Mouse (Mus musculus) heart, embryonic 16.5 days (tissue): ENCODE results near the gene Nploc4. TPM values are rescaled to one million over a fixed set of nuclear protein-coding genes. Genes with fewer than 3 reads are reported as not detected.

Source experiments
- ATAC-seq: fragments of 200-750 bp; cut with Nextera tagmentation; replicated peaks from 2 replicates; pipeline ENCODE4 v1.8.0; 2017; ENCODE audit warnings: moderate number of reproducible peaks; ENCODE audit not compliant: insufficient read depth, low FRiP score; ENCODE audit errors: extremely low read depth
- H3K27ac ChIP-seq: fragments of 300-500 bp; sonication (generic); 2 replicates; pipeline ENCODE4 v1.5.1; 2014; ENCODE audit warnings: mild to moderate bottlenecking, low read length, control low read depth, moderate library complexity
- H3K27me3 ChIP-seq: fragments of 300-500 bp; sonication (generic); 2 replicates; pipeline ENCODE4 v1.6.1; 2014; ENCODE audit warnings: low read length, mixed read lengths; ENCODE audit not compliant: control insufficient read depth, insufficient read depth
- H3K36me3 ChIP-seq: fragments of 300-500 bp; sonication (generic); 2 replicates; pipeline ENCODE4 v1.6.1; 2014; ENCODE audit not compliant: control insufficient read depth, insufficient read depth
- H3K4me1 ChIP-seq: fragments of 300-500 bp; sonication (generic); 2 replicates; pipeline ENCODE4 v1.6.1; 2014; ENCODE audit warnings: low read length, mixed read lengths; ENCODE audit not compliant: control insufficient read depth, insufficient read depth
- H3K4me2 ChIP-seq: fragments of 300-500 bp; sonication (generic); 2 replicates; pipeline ENCODE4 v1.6.1; 2014; ENCODE audit warnings: low read depth, mild to moderate bottlenecking, control low read depth, low read length
- H3K4me3 ChIP-seq: fragments of 300-500 bp; sonication (generic); 2 replicates; pipeline ENCODE4 v1.5.1; 2014; ENCODE audit warnings: mild to moderate bottlenecking, control low read depth, low read length
- H3K9ac ChIP-seq: fragments of 300-500 bp; sonication (generic); 2 replicates; pipeline ENCODE4 v1.6.1; 2014; ENCODE audit warnings: low read length, control low read depth
- H3K9me3 ChIP-seq: fragments of 300-500 bp; sonication (generic); replicated peaks from 2 replicates; pipeline ENCODE4 v1.6.1; 2016; ENCODE audit warnings: low read length; ENCODE audit not compliant: control insufficient read depth
- WGBS: fragments of 180-500 bp; shearing (Covaris S2); extraction: QIAGEN DNeasy Blood & Tissue Kit; methylation state at CpG from one replicate; pipeline ENCODE4 v1.1.7; 2014; 5-methylcytosine and 5-hydroxymethylcytosine counted together
- polyA plus RNA-seq: library from polyadenylated mRNA; unstranded; fragments of >200 nt; fragmentation: Nextera tagmentation; extraction: Ambion mirVana; gene quantifications from 2 replicates; pipeline ENCODE4 v1.2.1, GENCODE M21; 2015

The Nploc4 gene
- 26.7 and 27.7 TPM in 2 replicates for polyA plus RNA-seq

DNA sequence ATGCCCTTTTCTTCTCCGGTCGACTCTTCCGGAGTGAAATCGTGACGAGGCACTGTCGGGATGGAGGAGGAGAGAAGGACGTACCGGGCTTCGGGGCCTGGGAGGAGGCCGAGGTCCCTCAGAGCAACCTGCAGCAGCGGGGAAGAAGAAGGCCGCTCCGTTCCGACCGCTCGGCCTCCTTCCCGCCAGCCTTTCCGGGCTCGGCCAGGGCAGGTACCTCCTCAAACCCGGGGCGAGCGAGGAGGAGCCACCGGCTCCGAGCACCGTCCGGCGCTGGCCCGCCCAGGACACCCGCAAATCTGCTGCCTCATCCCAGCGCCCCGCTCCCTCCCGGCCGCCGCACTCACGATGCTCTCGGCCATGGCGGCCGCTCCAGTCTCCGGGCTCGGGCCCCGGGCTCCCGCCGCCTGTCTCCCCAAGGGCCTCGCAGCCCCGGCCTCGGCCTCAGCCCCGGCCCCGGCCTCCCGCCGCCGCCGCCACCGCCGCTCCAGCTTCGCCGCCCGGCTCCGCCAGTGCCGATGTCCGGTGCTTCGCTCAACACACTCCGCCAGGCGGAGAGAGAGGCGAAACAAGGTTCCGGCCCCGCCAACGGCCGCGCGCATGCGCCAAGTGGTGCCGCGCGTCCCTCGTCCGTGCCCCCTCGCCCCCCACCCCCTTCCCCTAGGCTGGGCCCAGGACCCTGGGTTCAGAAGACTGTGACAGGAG, at the start of gene Nploc4:
Nploc4 (minus strand) TSS at position 557 of the 705 bp plus-strand sequence.
- Histone ChIP-seq H3K9me3 (no peaks in the 10 kb centered on the region), H3K27me3 (no peaks in the 10 kb centered on the region), H3K27ac (peak within 1 kb of the TSS; percentile 81), H3K4me3 (peak within 1 kb of the TSS; percentile 98), H3K9ac (peak within 1 kb of the TSS; percentile 96), H3K4me1 (peaks cover 11% of the 10 kb centered on the region), H3K36me3 (peaks cover 16% of the 10 kb centered on the region), H3K4me2 (peak within 1 kb of the TSS; percentile 81)
- WGBS = under 1% methylated on average over 67 of the region's 77 CpGs
- peak; percentile 89 for ATAC-seq

DNA sequence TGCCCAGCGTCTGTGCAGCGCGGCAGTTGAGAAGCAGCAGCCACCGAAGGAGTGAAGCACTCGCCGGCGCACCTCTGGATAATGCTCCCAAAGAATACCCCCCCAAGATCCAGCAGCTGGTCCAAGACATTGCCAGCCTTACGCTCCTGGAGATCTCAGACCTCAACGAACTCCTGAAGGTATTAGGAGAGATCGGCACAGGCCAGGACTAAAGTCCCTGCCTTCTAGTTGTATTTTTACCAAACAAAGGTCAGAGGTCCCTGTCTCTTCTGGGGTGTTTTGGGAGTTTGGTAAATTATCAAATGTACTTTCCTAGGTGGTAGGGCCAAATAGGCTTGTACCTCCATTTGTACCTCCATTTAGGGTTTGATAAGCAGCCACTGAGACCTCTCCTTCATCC, 47.7 kb upstream of the Nploc4 start:
- Histone ChIP-seq H3K36me3 (peaks cover 48% of the 10 kb centered on the region), H3K4me2 (peak overlapping the region; percentile 75), H3K9ac (peak overlapping the region; percentile 96)

DNA sequence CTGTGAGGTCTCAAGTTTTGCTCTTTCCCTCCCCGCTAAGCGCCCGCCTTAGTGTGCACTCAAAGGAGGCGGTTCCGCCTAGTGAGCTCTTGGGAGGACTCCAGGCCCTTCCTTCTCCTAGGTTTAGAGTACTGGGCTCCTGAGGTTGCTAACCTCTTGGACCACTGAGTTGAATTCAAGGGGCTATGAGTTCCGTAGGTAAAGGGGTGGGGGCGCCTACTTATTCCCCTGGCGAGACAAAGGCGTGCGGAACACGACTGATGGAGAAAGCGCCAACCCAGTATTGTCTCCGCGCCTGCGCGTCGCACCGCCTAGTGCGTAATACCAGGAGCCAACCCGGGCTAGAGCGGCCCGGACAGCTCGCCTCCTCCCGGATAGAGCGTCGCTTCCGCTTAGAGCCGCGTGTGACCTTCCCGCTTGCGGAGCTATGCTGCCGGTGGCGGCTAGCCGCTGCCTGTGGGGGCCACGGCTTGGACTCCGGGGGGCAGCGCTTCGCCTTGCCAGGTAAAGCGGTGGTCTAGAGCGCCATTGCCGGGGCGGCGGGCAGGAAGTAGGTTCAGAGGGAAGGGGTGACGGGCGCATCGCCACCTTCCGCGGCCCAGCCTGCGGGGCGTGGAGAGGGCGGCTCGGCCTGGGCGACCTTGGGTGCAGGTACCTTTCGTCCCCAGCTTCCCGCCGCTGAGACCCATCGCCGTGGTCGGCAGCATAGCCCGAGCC, 46.9 kb upstream of the Nploc4 start, which contains the start of gene Mrpl12:
Mrpl12 (plus strand) TSS at position 349 of the 717 bp plus-strand sequence.
- peak within 1 kb of the TSS; percentile 96 for H3K9ac ChIP-seq
- H3K36me3 ChIP-seq = peaks cover 50% of the 10 kb centered on the region
- peak within 1 kb of the TSS; percentile 80 for H3K4me2 ChIP-seq
- no peaks in the 10 kb centered on the region for H3K9me3 ChIP-seq
- WGBS = 1% methylated on average over 60 of the region's 60 CpGs
- peak within 1 kb of the TSS; percentile 97 for H3K4me3 ChIP-seq
- H3K4me1 ChIP-seq = peaks cover 15% of the 10 kb centered on the region
- peak within 1 kb of the TSS; percentile 89 for H3K27ac ChIP-seq
- ATAC-seq = peak; percentile 94
- H3K27me3 ChIP-seq = no peaks in the 10 kb centered on the region

More for the DNA sequence above, 47.7 kb upstream of the Nploc4 start:
- Histone ChIP-seq H3K9me3 (no peaks in the 10 kb centered on the region), H3K27me3 (no peaks in the 10 kb centered on the region), H3K4me3 (peak overlapping the region; percentile 97), H3K4me1 (peaks cover 18% of the 10 kb centered on the region), H3K27ac (peak overlapping the region; percentile 89)
- 7% methylated on average over 10 of the region's 10 CpGs for WGBS
- no peak for ATAC-seq

DNA sequence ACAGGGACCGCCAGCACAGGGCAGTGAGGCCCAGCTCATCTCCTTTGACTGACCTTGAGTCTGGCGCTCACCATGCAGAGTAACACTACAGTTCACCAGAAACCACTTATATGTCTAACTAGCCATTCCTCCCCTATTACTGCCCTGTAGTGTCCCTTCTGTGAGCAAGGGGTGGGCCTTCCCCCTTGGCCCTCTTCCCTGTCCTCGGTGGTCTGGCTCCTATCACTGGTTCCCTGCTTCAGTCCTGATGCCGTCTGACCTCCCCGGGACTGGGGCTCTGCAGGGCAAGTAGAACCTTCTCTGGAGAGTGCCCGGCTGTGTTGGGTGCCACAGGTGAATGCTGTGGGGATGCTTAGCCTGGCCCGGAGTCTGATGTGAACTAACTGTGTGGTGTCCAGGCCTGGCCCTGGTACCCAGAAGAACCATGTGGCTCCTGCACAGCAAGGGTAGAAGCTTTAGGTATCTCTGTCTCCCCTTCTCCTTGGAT, 46.0 kb upstream of the Nploc4 start:
- no peak for ATAC-seq
- H3K36me3 ChIP-seq = peaks cover 54% of the 10 kb centered on the region
- 81% methylated on average over 7 of the region's 7 CpGs for WGBS
- H3K4me1 ChIP-seq = peaks cover 14% of the 10 kb centered on the region
- H3K9ac ChIP-seq = peak overlapping the region; percentile 96
- no peaks in the 10 kb centered on the region for H3K9me3 ChIP-seq
- no peak overlapping the region; the same call in 1 of the 2 replicates for H3K27ac ChIP-seq
- H3K27me3 ChIP-seq = no peaks in the 10 kb centered on the region
- H3K4me2 ChIP-seq = peak overlapping the region; percentile 80
- no peak overlapping the region; the same call in 1 of the 2 replicates for H3K4me3 ChIP-seq

DNA sequence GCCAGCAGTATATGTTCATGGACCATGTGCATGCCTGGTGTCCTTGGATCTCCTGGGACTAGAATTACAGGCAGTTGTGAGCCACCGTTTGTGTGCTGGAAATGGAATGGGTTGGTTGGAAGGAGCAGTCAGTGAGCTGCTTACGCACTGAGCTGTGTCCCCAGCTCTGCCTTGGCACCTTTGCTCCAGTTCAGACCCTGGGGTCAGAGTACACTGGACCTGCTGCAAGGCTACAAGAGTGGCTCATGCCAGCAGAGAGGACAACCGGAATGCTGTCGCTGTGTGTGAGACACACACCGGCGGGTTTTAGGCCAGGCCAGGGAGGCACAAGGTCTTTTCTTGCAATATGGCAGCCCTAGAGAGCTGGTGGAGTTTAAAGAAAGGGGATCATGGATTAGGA, 34.5 kb upstream of the Nploc4 start:
- Histone ChIP-seq H3K4me3 (no peak overlapping the region), H3K27me3 (no peaks in the 10 kb centered on the region), H3K4me2 (no peak overlapping the region), H3K27ac (no peak overlapping the region), H3K36me3 (peaks cover 46% of the 10 kb centered on the region), H3K9ac (no peak overlapping the region), H3K9me3 (no peaks in the 10 kb centered on the region), H3K4me1 (peaks cover 8% of the 10 kb centered on the region)
- WGBS = 95% methylated on average over 6 of the region's 6 CpGs
- no peak for ATAC-seq

DNA sequence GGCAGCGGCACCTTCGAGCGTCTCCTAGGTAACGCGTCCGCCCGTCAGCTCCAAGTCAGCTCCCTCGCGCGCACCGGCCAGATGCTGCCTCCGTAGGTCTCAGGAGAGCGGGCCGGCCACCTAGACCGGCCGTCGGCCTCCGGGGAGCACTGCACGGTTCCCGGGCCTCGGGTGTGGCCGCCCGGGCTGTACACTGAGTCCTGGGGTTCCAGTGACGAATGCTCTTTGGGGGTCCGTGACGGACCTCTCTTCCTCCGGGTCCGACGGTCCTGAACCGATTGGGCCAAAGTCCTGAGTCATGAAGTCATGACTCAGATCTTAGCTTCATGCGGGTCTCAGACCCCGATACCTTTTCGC, 30.2 kb upstream of the Nploc4 start:
- Histone ChIP-seq H3K9me3 (no peaks in the 10 kb centered on the region), H3K4me3 (peak overlapping the region; percentile 93), H3K9ac (peak overlapping the region; percentile 88), H3K27me3 (no peaks in the 10 kb centered on the region), H3K4me1 (peaks cover 20% of the 10 kb centered on the region), H3K4me2 (peak overlapping the region; percentile 95), H3K36me3 (peaks cover 22% of the 10 kb centered on the region), H3K27ac (no peak overlapping the region)
- ATAC-seq = peak; percentile 28
- WGBS = 1% methylated on average over 33 of the region's 33 CpGs

DNA sequence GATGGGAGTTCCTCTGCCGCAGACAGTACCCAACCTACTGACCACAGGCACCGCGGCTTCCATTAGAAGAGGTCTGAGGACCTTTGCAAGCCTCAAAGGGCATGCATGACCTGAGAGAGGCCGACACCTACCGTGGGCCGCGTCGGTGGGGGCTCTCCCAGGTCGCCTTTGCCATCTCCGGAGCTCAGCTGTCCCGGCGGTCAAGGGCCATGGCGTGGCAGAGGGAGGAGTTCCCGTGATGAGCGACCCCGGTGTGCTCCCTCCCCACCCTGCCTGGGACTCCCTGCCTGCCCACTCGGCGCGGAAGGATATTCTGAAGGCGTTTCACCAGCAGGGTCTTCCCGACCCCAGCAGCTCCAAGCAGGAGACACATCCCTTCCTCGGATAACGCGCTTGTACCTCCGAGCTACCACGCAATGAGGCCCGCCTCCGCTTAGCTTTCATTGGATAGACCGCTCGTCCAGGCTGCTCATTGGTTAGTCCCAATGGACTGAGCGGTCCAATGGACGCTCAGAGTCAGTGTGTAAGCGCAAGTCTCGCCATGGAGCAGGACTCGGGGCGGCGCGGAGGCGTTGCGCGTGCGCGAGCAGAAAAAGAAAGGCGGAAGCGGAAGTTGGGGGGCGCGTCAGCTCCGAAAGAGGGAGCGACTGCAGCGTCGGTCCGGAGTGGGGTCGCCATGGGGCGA, 29.7 kb upstream of the Nploc4 start, which contains the start of gene Arl16:
Arl16 (minus strand) TSS at position 557 of the 685 bp plus-strand sequence.
- peaks cover 20% of the 10 kb centered on the region for H3K4me1 ChIP-seq
- peak; percentile 100 for ATAC-seq
- H3K4me2 ChIP-seq = peak within 1 kb of the TSS; percentile 95
- peak within 1 kb of the TSS; percentile 88 for H3K9ac ChIP-seq
- H3K9me3 ChIP-seq = no peaks in the 10 kb centered on the region
- H3K4me3 ChIP-seq = peak within 1 kb of the TSS; percentile 93
- H3K27me3 ChIP-seq = no peaks in the 10 kb centered on the region
- H3K36me3 ChIP-seq = peaks cover 18% of the 10 kb centered on the region
- peak within 1 kb of the TSS; percentile 56 for H3K27ac ChIP-seq
- WGBS = under 1% methylated on average over 51 of the region's 54 CpGs

DNA sequence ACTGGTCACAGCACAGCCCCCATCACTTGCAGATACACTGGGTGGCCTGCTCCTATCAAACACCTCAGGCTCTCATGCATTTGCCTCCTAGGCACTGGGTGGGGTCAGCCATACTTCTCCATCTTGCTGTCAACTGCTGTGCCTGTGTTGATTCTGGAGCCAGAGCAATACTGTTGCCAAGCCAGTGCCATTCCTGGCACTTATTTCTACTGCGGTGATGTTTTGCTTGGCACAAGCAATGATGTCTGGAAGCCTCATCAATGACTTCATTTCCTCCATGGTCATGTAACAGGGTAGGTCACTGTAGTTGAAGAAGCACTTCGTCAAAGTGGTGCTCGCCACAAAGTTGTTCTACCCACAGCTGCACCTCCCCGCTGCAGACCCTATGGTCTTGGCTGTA, 28.0 kb upstream of the Nploc4 start:
- peaks cover 20% of the 10 kb centered on the region for H3K4me1 ChIP-seq
- H3K9ac ChIP-seq = no peak overlapping the region
- H3K27me3 ChIP-seq = no peaks in the 10 kb centered on the region
- ATAC-seq = no peak
- peaks cover 19% of the 10 kb centered on the region for H3K36me3 ChIP-seq
- 71% methylated on average over 4 of the region's 4 CpGs for WGBS
- H3K4me2 ChIP-seq = no peak overlapping the region
- H3K4me3 ChIP-seq = no peak overlapping the region
- H3K27ac ChIP-seq = no peak overlapping the region
- no peaks in the 10 kb centered on the region for H3K9me3 ChIP-seq
